Mouse (Mus musculus) E14TG2a.4 (cell line): ENCODE data around the gene Gm5105.

Experiments
- CTCF ChIP-seq: conservative IDR thresholded peaks from 2 replicates; pipeline ENCODE4 v1.5.1; 2014; ENCODE audit warnings: low read length
- POU5F1 ChIP-seq: IDR thresholded peaks from 2 replicates; pipeline ENCODE4 v1.6.1; 2014; ENCODE audit warnings: low read length, borderline replicate concordance

DNA sequence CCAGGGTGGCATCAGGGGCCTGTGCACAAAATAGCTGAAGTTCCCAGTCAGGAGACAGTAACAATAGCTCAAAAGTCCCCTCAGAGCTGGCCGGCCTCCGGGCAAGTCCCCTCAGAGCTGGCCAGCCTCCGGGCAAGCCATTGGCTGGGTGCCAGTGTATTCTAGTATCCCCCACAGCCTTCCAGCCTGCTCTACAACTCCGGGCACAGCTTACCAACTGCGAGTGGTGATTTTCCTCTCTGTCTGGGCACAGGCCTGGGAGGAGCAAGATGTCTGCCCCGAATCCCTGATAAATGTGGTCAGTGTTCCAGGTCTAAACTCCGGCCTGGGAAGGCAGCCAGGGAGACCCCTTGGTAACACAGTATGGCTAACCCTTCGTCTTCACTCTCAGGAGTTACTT lies 8.0 kb upstream of the Gm5105 start:
- TF ChIP-seq CTCF (no peak), POU5F1 (no peak)
